Mouse (Mus musculus) spleen, adult 2 months (tissue): ENCODE results near the gene Dpp10. TPM values are rescaled to one million over a fixed set of nuclear protein-coding genes. Genes with fewer than 3 reads are reported as not detected.

Source experiments
- DNase-seq, 2 experiments: peaks; one replicate each; pipeline versions ENCODE4 v3.0.0 to v3.0.0-alpha.2; 2012 to 2021; ENCODE audit warnings: low spot score in 2 of 2, low read depth in 1 of 2
- H3K27ac ChIP-seq: fragments of 200-500 bp; 2 replicates; pipeline ENCODE4 v1.5.1; 2012; ENCODE audit warnings: low read length, inconsistent platforms; ENCODE audit not compliant: insufficient read depth
- H3K27me3 ChIP-seq: fragments of 200-500 bp; 2 replicates; pipeline ENCODE4 v1.6.1; 2012; ENCODE audit warnings: mild to moderate bottlenecking, moderate library complexity, low read length, inconsistent platforms; ENCODE audit not compliant: control insufficient read depth, insufficient read depth
- H3K36me3 ChIP-seq: fragments of 200-500 bp; 2 replicates; pipeline ENCODE4 v1.6.1; 2012; ENCODE audit warnings: mild to moderate bottlenecking, low read length, inconsistent platforms; ENCODE audit not compliant: control insufficient read depth, insufficient read depth
- H3K4me1 ChIP-seq: fragments of 200-500 bp; 2 replicates; pipeline ENCODE4 v1.6.1; 2011; ENCODE audit warnings: inconsistent platforms; ENCODE audit not compliant: control insufficient read depth, insufficient read depth, insufficient read length
- H3K4me3 ChIP-seq: fragments of 200-500 bp; 2 replicates; pipeline ENCODE4 v1.5.1; 2011; ENCODE audit warnings: mild to moderate bottlenecking, inconsistent platforms; ENCODE audit not compliant: insufficient read depth, insufficient read length; ENCODE audit errors: extremely low read depth
- CTCF ChIP-seq: fragments of 200-500 bp; IDR thresholded peaks from 2 replicates; pipeline ENCODE4 v1.5.1; 2011; ENCODE audit warnings: mild to moderate bottlenecking, inconsistent platforms; ENCODE audit not compliant: insufficient read depth, insufficient read length, insufficient replicate concordance; ENCODE audit errors: extremely low read depth
- POLR2A ChIP-seq: fragments of 200-500 bp; IDR thresholded peaks from 2 replicates; pipeline ENCODE4 v1.6.1; 2011; ENCODE audit warnings: low read depth, low read length, inconsistent platforms
- WGBS: fragments of 180-500 bp; shearing (Covaris S2); methylation state at CpG from one replicate; pipeline ENCODE4 v1.1.7; 2018; 5-methylcytosine and 5-hydroxymethylcytosine counted together
- polyA plus RNA-seq: library from polyadenylated mRNA; depleted of rRNA; stranded (reverse); fragments of >200 nt; gene quantifications from 2 replicates; pipeline ENCODE4 v1.2.3, GENCODE M21; 2012

Gene Dpp10
- polyA plus RNA-seq, 1 experiment, result 0.05 TPM

DNA sequence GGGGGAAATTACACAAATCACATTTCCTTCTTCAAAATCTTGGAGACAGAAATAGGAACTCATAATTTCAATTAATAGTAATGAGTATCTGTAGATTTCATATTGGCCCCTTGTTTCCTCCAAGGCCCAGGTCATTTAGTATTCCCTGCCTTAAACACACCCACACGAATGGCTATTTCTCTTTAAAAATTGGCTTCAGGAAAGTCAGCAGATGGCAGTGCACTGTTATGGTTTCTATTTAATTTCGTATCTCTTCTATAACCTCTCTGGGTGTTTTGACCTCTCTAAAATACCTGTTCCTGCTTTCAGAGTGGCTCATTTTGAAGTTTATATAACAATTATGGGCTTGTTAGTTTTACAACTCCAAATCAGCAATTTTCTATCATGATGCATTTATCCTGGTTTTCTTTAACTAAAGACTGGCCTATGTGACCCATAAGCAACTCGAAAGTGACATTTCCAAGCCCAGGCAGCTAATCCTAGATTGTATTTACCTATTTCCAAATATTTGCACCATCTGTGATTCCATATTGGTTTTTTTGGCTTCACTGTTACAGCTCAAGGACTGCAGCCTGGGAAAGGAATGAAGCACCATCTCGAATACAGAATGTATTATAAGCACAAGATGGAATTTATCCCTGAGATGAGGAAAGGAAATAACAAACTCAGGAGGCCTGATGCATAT is 9.9 kb downstream of the Dpp10 start:
- no peaks in the 10 kb centered on the region for H3K36me3 ChIP-seq
- H3K27ac ChIP-seq, result no peak overlapping the region
- TF ChIP-seq CTCF, result no peak
- no peak for TF ChIP-seq POLR2A
- no peak overlapping the region for H3K4me3 ChIP-seq
- no peak for DNase-seq
- 64% methylated on average over 4 of the region's 4 CpGs for WGBS
- no peaks in the 10 kb centered on the region for H3K4me1 ChIP-seq
- H3K27me3 ChIP-seq, result no peaks in the 10 kb centered on the region

DNA sequence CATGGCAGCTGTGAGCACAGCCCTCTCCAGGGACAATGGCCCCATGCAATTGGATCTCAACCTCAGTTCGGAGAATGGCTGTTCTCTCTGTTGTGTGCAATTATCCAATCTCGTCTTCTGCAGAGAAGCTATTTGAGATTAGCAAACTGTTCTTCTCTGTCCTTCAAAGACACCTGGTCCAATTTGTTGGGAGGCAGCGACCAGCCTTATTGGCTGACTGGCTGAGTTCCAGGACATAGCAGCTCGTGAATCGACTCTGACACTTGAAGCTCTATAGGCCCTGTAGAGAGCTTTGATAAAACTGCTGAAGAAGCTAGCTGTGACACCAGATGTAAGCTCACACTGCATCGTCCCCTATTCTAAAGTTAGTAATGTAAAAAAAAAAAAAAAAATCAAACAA is 12.7 kb downstream of the Dpp10 start:
- Histone ChIP-seq H3K27me3 (no peaks in the 10 kb centered on the region), H3K27ac (no peak overlapping the region), H3K4me1 (no peaks in the 10 kb centered on the region), H3K4me3 (no peak overlapping the region), H3K36me3 (no peaks in the 10 kb centered on the region)
- 86% methylated on average over 6 of the region's 6 CpGs for WGBS
- DNase-seq, result no peak
- TF ChIP-seq CTCF (no peak), POLR2A (no peak)

DNA sequence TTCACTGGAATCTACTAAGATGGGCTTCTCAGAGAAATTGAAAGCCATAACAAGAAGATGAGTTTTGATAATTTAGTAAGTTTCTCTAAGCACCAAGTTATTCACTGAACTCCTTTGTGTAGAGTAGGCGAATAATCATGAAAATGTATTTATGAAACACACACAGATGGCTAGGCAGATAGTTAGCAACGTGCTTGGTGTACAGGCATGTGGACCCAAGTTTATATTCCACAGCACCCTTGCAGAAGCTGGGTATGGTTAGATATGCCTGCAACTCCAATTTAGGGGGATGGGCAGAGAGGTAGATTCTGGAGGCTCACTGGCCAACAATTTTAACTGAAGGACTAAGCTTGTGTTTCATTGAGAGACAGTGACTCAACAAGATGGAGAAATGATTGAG is 13.4 kb downstream of the Dpp10 start:
- H3K4me1 ChIP-seq, result no peaks in the 10 kb centered on the region
- WGBS, result 79% methylated on average over 2 of the region's 2 CpGs
- H3K27ac ChIP-seq, result no peak overlapping the region
- TF ChIP-seq CTCF (no peak), POLR2A (no peak)
- no peaks in the 10 kb centered on the region for H3K36me3 ChIP-seq
- no peak overlapping the region for H3K4me3 ChIP-seq
- DNase-seq, result no peak
- no peaks in the 10 kb centered on the region for H3K27me3 ChIP-seq

GRCm38 (mm10) chr1:124002797-124003196 is 42.6 kb downstream of the Dpp10 start:
- Histone ChIP-seq H3K4me3 (no peak overlapping the region), H3K4me1 (no peaks in the 10 kb centered on the region), H3K27ac (no peak overlapping the region), H3K27me3 (no peaks in the 10 kb centered on the region), H3K36me3 (no peaks in the 10 kb centered on the region)
- DNase-seq, result no peak
- TF ChIP-seq CTCF, result no peak
- TF ChIP-seq POLR2A, result no peak
- WGBS, result 88% methylated on average over 6 of the region's 6 CpGs

GRCm38 (mm10) chr1:123995780-123996179 is 49.6 kb downstream of the Dpp10 start:
- H3K4me3 ChIP-seq, result no peak overlapping the region
- TF ChIP-seq CTCF, result no peak
- no peaks in the 10 kb centered on the region for H3K27me3 ChIP-seq
- H3K4me1 ChIP-seq, result no peaks in the 10 kb centered on the region
- WGBS, result 95% methylated on average over 3 of the region's 3 CpGs
- DNase-seq, result no peak
- no peaks in the 10 kb centered on the region for H3K36me3 ChIP-seq
- H3K27ac ChIP-seq, result no peak overlapping the region

DNA sequence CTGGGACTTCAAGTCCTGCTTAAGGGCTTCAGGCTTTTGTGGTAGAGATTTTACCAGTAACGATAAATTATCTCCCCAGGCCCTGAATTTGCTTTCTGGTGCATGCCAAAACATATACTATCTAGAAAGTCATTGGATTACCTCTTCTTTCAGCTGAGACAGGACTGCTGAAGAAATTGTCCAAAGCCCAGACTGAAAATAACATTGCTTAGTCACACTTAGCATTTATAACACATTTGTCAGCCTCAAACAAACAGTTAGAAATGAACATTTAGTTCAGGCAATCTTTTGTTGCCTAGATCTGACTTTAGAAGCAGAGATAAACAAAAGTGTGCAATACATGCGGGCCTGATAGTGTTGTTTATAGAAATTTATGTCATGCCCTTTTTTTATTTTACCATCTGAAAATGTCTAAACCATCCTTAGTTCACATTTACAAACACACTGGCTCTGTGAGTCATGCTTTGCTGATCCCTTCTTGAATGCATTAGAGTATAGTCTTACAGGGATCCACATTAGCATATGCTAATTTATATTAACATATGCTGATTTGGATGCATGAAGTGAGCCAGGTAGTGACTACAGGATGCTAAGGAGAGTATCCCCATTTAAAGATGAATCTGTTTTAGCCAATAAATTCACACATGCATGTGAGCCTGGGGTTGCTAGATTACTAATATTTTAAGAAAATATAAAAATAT is 59.9 kb downstream of the Dpp10 start:
- H3K4me3 ChIP-seq, result no peak overlapping the region
- TF ChIP-seq CTCF (no peak), POLR2A (no peak)
- H3K27me3 ChIP-seq, result no peaks in the 10 kb centered on the region
- no peaks in the 10 kb centered on the region for H3K4me1 ChIP-seq
- 71% methylated on average over 2 of the region's 2 CpGs for WGBS
- no peaks in the 10 kb centered on the region for H3K36me3 ChIP-seq
- DNase-seq, result no peak
- no peak overlapping the region for H3K27ac ChIP-seq

DNA sequence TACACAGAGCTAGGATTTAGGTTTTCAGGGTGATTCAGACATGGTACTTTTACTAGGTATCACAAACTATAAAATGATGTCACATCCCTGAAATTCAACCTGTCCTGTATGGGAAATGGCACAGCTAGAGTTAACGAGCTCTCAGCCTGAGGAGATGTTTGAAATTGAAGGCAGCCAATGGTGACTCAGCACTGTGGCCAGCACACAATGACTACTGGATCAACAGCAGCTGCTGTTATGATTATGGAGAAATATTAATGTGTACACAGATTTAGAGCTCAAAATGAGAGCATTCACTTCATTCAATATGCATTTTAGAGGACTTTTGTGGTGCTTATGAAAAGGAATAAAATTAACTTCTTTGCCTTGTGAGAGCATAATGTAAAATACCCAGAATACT is 66.8 kb downstream of the Dpp10 start:
- Histone ChIP-seq H3K27ac (no peak overlapping the region), H3K4me1 (no peaks in the 10 kb centered on the region), H3K4me3 (no peak overlapping the region), H3K36me3 (no peaks in the 10 kb centered on the region), H3K27me3 (no peaks in the 10 kb centered on the region)
- no peak for DNase-seq
- 27% methylated on average over 1 of the region's 1 CpGs for WGBS
- TF ChIP-seq POLR2A, result no peak
- no peak for TF ChIP-seq CTCF
